Mouse (Mus musculus): ENCODE results near the gene Nup133. TPM values are rescaled to one million over a fixed set of nuclear protein-coding genes. Genes with fewer than 3 reads are reported as not detected.

The Nup133 gene
- polyA plus RNA-seq, 1 experiment from 2014 or later = 21.1 TPM

Other genes with a start within 250 kb of the Nup133 start
- 26.9 and 32.1 TPM in 2 replicates for gene Rab4a, start 143.3 kb downstream of the Nup133 start, polyA plus RNA-seq (2015; fragmentation: Nextera tagmentation; extraction: Ambion mirVana)
- gene Ccsap, start 89.1 kb downstream of the Nup133 start, polyA plus RNA-seq (2015; fragmentation: Nextera tagmentation; extraction: Ambion mirVana) = 2.2 and 2.9 TPM in 2 replicates
- 179 and 184 TPM in 2 replicates for gene Acta1, start 54.5 kb downstream of the Nup133 start, polyA plus RNA-seq (2015; fragmentation: Nextera tagmentation; extraction: Ambion mirVana)
- 17.1 and 20.6 TPM in 2 replicates for gene Abcb10, start 33.9 kb upstream of the Nup133 start, polyA plus RNA-seq (2015; fragmentation: Nextera tagmentation; extraction: Ambion mirVana)
- 20.3 and 28.9 TPM in 2 replicates for gene Taf5l, start 72.1 kb upstream of the Nup133 start, polyA plus RNA-seq (2015; fragmentation: Nextera tagmentation; extraction: Ambion mirVana)
- 2.3 and 3.5 TPM in 2 replicates for gene Urb2, start 72.2 kb upstream of the Nup133 start, polyA plus RNA-seq (2015; fragmentation: Nextera tagmentation; extraction: Ambion mirVana)